Mouse (Mus musculus) CH12.LX (cell line): Measurements from ENCODE around the gene H2afj. TPM values are rescaled to one million over a fixed set of nuclear protein-coding genes. Genes with fewer than 3 reads are reported as not detected.

Source experiments
- DNase-seq: peaks from one replicate; pipeline ENCODE4 v3.0.0-alpha.2; 2013; ENCODE audit errors: extremely low read depth
- H3K27ac ChIP-seq: 2 replicates; pipeline ENCODE4 v1.5.1; 2012; ENCODE audit warnings: low read depth, mild to moderate bottlenecking, control low read depth, moderate library complexity; ENCODE audit not compliant: insufficient read depth
- H3K27me3 ChIP-seq: replicated peaks from 2 replicates; pipeline ENCODE3; 2012; ENCODE audit warnings: inconsistent platforms
- H3K36me3 ChIP-seq, 2 experiments: replicated peaks in 1 of 2; 2 replicates each; pipeline versions ENCODE3 to v1.6.1; 2012; ENCODE audit warnings: inconsistent platforms in 1 of 2, low read length in 1 of 2, mild to moderate bottlenecking in 1 of 2, mixed read lengths in 1 of 2, moderate library complexity in 1 of 2; ENCODE audit not compliant: control insufficient read depth in 1 of 2, insufficient read depth in 1 of 2
- H3K4me1 ChIP-seq, 2 experiments: 2 replicates each; pipeline ENCODE4 v1.6.1; 2012; ENCODE audit warnings: inconsistent platforms in 1 of 2, moderate library complexity in 1 of 2; ENCODE audit not compliant: insufficient read depth in 2 of 2, control insufficient read depth in 1 of 2
- H3K4me2 ChIP-seq: 2 replicates; pipeline ENCODE4 v1.6.1; 2012; ENCODE audit warnings: low read depth, mild to moderate bottlenecking, control low read depth; ENCODE audit not compliant: poor library complexity, insufficient read depth, severe bottlenecking
- H3K4me3 ChIP-seq, 3 experiments: fragments of 150-350 bp in 1 of 3; sonication (generic) in 1 of 3; replicated peaks in 1 of 3; 2 replicates each; pipeline versions ENCODE3 to v1.5.1; 2011 to 2012; ENCODE audit warnings: low read depth in 2 of 3, low read length in 2 of 3, mild to moderate bottlenecking in 2 of 3, moderate library complexity in 2 of 3, control low read depth in 1 of 3, improper control_type of control experiment in 1 of 3, inconsistent platforms in 1 of 3, mixed read lengths in 1 of 3; ENCODE audit not compliant: poor library complexity in 1 of 3
- H3K79me2 ChIP-seq: replicated peaks from 2 replicates; pipeline ENCODE4 v1.6.1; 2012; ENCODE audit warnings: mild to moderate bottlenecking, moderate library complexity; ENCODE audit not compliant: control insufficient read depth, poor library complexity, insufficient read depth, severe bottlenecking; ENCODE audit errors: extremely low read depth
- H3K9ac ChIP-seq: 2 replicates; pipeline ENCODE4 v1.6.1; 2012; ENCODE audit warnings: low read depth, mild to moderate bottlenecking, control low read depth, moderate library complexity; ENCODE audit not compliant: insufficient read depth
- H3K9me3 ChIP-seq: replicated peaks from 2 replicates; pipeline ENCODE3; 2012; ENCODE audit warnings: low read length, inconsistent platforms, mixed read lengths
- CHD1 ChIP-seq: IDR thresholded peaks from 2 replicates; pipeline ENCODE4 v1.6.1; 2012; ENCODE audit warnings: low read depth, low read length, improper control_type of control experiment, inconsistent platforms
- CHD2 ChIP-seq: IDR thresholded peaks from 2 replicates; pipeline ENCODE4 v1.6.1; 2011; ENCODE audit warnings: low read length, improper control_type of control experiment
- CTCF ChIP-seq, 2 experiments: IDR thresholded peaks in 1 of 2; conservative IDR thresholded peaks in 1 of 2; 2 replicates each; pipeline ENCODE4 v1.5.1; 2011 to 2012; ENCODE audit warnings: low read depth in 2 of 2, low read length in 2 of 2, improper control_type of control experiment in 1 of 2, inconsistent platforms in 1 of 2, mild to moderate bottlenecking in 1 of 2, moderate library complexity in 1 of 2
- ETS1 ChIP-seq: conservative IDR thresholded peaks from 2 replicates; pipeline ENCODE4 v1.6.1; 2012; ENCODE audit warnings: low read depth, mild to moderate bottlenecking, inconsistent platforms, low read length, improper control_type of control experiment, moderate library complexity
- GABPA ChIP-seq: IDR thresholded peaks from 2 replicates; pipeline ENCODE4 v1.6.1; 2012; ENCODE audit warnings: low read depth, low read length, improper control_type of control experiment, inconsistent platforms; ENCODE audit not compliant: insufficient replicate concordance
- HCFC1 ChIP-seq: IDR thresholded peaks from 2 replicates; pipeline ENCODE4 v1.6.1; 2012; ENCODE audit warnings: low read depth, mild to moderate bottlenecking, inconsistent platforms, low read length, improper control_type of control experiment
- IRF4 ChIP-seq: IDR thresholded peaks from 2 replicates; pipeline ENCODE4 v1.6.1; 2014; ENCODE audit warnings: low read depth, mild to moderate bottlenecking, inconsistent platforms, low read length, improper control_type of control experiment
- JUN ChIP-seq: IDR thresholded peaks from 2 replicates; pipeline ENCODE4 v1.6.1; 2011; ENCODE audit warnings: low read depth, mild to moderate bottlenecking, low read length, improper control_type of control experiment, moderate library complexity; ENCODE audit not compliant: insufficient read depth
- JUND ChIP-seq: conservative IDR thresholded peaks from 2 replicates; pipeline ENCODE4 v1.6.1; 2011; ENCODE audit warnings: low read depth, low read length, improper control_type of control experiment
- MAZ ChIP-seq: IDR thresholded peaks from 2 replicates; pipeline ENCODE4 v1.6.1; 2012; ENCODE audit warnings: low read depth, mild to moderate bottlenecking, inconsistent platforms, low read length, improper control_type of control experiment, moderate library complexity
- MEF2A ChIP-seq: IDR thresholded peaks from 2 replicates; pipeline ENCODE4 v1.6.1; 2014; ENCODE audit warnings: low read depth, mild to moderate bottlenecking, inconsistent platforms, low read length, improper control_type of control experiment, borderline replicate concordance
- MXI1 ChIP-seq: IDR thresholded peaks from 2 replicates; pipeline ENCODE4 v1.6.1; 2011; ENCODE audit warnings: mild to moderate bottlenecking, low read depth, low read length, improper control_type of control experiment
- MYC ChIP-seq: IDR thresholded peaks from 2 replicates; pipeline ENCODE4 v1.6.1; 2011; ENCODE audit warnings: low read depth, mild to moderate bottlenecking, improper control_type of control experiment, low read length
- NELFE ChIP-seq: IDR thresholded peaks from 2 replicates; pipeline ENCODE4 v1.6.1; 2011; ENCODE audit warnings: low read depth, low read length, improper control_type of control experiment
- PAX5 ChIP-seq: IDR thresholded peaks from 2 replicates; pipeline ENCODE4 v1.6.1; 2012; ENCODE audit warnings: low read length, inconsistent platforms, mixed read lengths
- POLR2AphosphoS2 ChIP-seq: IDR thresholded peaks from 2 replicates; pipeline ENCODE4 v1.6.1; 2011; ENCODE audit warnings: low read depth, low read length, improper control_type of control experiment
- RAD21 ChIP-seq: IDR thresholded peaks from 2 replicates; pipeline ENCODE4 v1.6.1; 2011; ENCODE audit warnings: low read depth, mild to moderate bottlenecking, low read length, improper control_type of control experiment, moderate library complexity
- USF2 ChIP-seq: conservative IDR thresholded peaks from 2 replicates; pipeline ENCODE4 v1.6.1; 2011; ENCODE audit warnings: low read depth, low read length, improper control_type of control experiment
- ZKSCAN1 ChIP-seq: IDR thresholded peaks from 2 replicates; pipeline ENCODE4 v1.6.1; 2012; ENCODE audit warnings: low read depth, inconsistent platforms, low read length, improper control_type of control experiment, borderline replicate concordance
- ZNF384 ChIP-seq: IDR thresholded peaks from 2 replicates; pipeline ENCODE4 v1.6.1; 2012; ENCODE audit warnings: low read depth, low read length, improper control_type of control experiment, inconsistent platforms
- dilution Hi-C: fragments of 300-500 bp; cut with MboI; formaldehyde crosslinking; loops from 2 replicates; pipeline ENCODE4 v1.14.3; 2020; ENCODE audit warnings: low sequenced_read_pairs; ENCODE audit not compliant: extremely low pct_unique_long_range_greater_than_20kb, extremely low pct_ligation_motif_present
- in situ Hi-C: fragments of 300-500 bp; cut with MboI; formaldehyde crosslinking; loops from 3 replicates; pipeline ENCODE4 v1.14.3; 2019; ENCODE audit warnings: low sequenced_read_pairs, low pct_ligation_motif_present, low pct_unique_long_range_greater_than_20kb, mixed read lengths
- polyA plus RNA-seq: library from polyadenylated mRNA; unstranded; fragments of >175 nt; gene quantifications from 2 replicates; pipeline ENCODE4 v1.2.1, GENCODE M21; 2012; ENCODE audit warnings: low read depth; ENCODE audit not compliant: insufficient read length
- total RNA-seq, 2 experiments: library from RNA; depleted of rRNA; stranded (reverse); fragments of 300-350 nt in 1 of 2; fragments of >200 nt in 1 of 2; gene quantifications; 2 replicates each; pipeline ENCODE4 v1.2.3; 2012 to 2014

The H2afj gene
- total and polyA plus RNA-seq, 3 experiments: 124 to 217 (median 158) TPM

DNA sequence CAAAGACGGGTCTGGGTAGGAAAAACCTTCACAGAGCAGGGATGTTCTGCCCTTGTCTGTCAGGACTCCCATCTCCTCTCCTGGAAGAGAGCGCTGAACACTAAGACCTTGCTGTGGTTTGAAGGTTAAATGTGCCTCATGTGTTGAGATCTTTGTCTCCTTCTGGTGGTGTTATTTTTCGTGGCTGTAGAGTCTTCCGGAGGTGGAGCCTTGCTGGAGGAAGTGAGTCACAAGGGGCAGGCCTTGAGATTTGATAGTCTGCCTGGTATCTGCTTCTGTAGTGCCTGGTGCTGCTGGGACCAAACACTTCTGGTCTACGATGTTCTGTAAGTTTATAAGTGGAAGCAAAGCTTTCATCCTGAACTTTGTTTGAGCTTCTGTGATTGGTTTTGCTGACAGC lies 40.9 kb downstream of the H2afj start:
- H3K4me3 ChIP-seq: no peak overlapping the region
- TF ChIP-seq MEF2A (no peak), ZNF384 (no peak), CHD1 (no peak), MAZ (no peak), NELFE (no peak), ETS1 (no peak), GABPA (no peak), USF2 (no peak), CTCF (conservative IDR thresholded peaks at IDR 0.05 in 1 of 2, IDR thresholded peaks at IDR 0.05 in 1 of 2; ENCODE audit: low read depth in 2 of 2, low read length in 2 of 2) (no peak), CHD2 (no peak), ZKSCAN1 (no peak)
- H3K27me3 ChIP-seq: no peaks in the 10 kb centered on the region
- no peak overlapping the region for H3K9ac ChIP-seq
- H3K9me3 ChIP-seq: no peaks in the 10 kb centered on the region
- in situ Hi-C loops (no loop called here), dilution Hi-C loops (no loop called here)
- peaks cover 17 to 63% of the 10 kb centered on the region in 2 experiments for H3K36me3 ChIP-seq
- no peak overlapping the region for H3K4me2 ChIP-seq
- peaks cover 5% of the 10 kb centered on the region; the same call in 1 of the 2 replicates for H3K79me2 ChIP-seq
- H3K27ac ChIP-seq: no peak overlapping the region
- no peak for DNase-seq
- H3K4me1 ChIP-seq: peaks cover 21 to 64% of the 10 kb centered on the region in 2 experiments

DNA sequence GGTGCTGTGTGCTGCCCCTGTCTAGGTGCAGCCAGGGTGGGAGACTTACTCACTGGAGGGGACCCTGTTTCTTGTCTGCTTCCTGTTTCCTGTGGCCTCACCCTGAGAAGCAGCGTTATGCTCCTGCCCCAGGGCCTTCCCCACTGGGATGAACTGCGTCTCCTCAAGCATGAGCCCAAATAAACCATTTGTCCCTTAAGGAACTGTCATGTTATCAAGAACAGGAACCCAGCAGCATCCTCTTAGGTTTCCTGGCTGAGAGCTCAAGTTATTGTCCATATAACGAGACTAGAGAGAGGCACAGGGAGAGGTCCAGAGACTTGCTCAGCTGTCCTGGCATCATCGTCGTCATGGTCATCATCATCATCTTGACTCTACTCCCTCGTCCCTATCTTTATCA lies 42.2 kb downstream of the H2afj start:
- Histone ChIP-seq H3K79me2 (peaks cover 2% of the 10 kb centered on the region; the same call in 1 of the 2 replicates), H3K27me3 (no peaks in the 10 kb centered on the region), H3K4me2 (no peak overlapping the region), H3K4me3 (no peak overlapping the region), H3K9ac (no peak overlapping the region), H3K27ac (no peak overlapping the region), H3K4me1 (peaks cover 29 to 72% of the 10 kb centered on the region in 2 experiments), H3K9me3 (no peaks in the 10 kb centered on the region), H3K36me3 (peaks cover 14 to 55% of the 10 kb centered on the region in 2 experiments)
- dilution Hi-C loops (loop anchor here (25.0 kb wide), 1 partner anchor 137 kb away; no protein-coding TSS in a partner anchor), in situ Hi-C loops (no loop called here)
- no peak for TF ChIP-seq ZNF384
- TF ChIP-seq MXI1: no peak
- no peak for TF ChIP-seq HCFC1
- no peak for TF ChIP-seq JUN
- no peak for DNase-seq

DNA sequence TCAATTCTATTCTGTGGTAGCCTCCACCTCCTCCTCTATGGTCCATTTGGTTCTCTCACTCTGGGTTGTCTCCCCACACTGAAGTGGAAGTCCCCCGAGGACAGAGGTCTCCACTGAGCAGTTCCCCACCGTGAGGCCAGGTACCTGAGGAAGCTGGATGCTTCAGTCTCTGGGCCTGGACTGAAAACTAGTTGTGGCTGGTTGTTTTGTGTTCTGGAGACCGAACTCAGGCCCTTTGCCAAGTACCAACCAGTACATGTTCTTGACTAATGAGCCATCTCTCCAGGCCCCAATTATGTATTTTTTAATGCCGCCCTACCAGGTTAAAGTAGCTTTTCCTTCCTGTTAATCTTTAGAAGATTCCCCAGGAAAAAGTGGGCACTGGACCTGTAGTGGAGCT lies 44.3 kb downstream of the H2afj start:
- dilution Hi-C loops (loop anchor here (25.0 kb wide), 1 partner anchor 135 kb away; no protein-coding TSS in a partner anchor), in situ Hi-C loops (no loop called here)
- Histone ChIP-seq H3K27me3 (no peaks in the 10 kb centered on the region), H3K79me2 (no peaks in the 10 kb centered on the region), H3K9ac (no peak overlapping the region; the same call in 1 of the 2 replicates), H3K27ac (no peak overlapping the region), H3K4me2 (no peak overlapping the region), H3K9me3 (no peaks in the 10 kb centered on the region)
- DNase-seq: no peak
- TF ChIP-seq IRF4 (no peak), JUN (no peak), ETS1 (no peak), RAD21 (no peak), MYC (no peak), JUND (no peak), POLR2AphosphoS2 (no peak), PAX5 (no peak), ZKSCAN1 (no peak), MEF2A (no peak)
- TF ChIP-seq, all 38 proteins: peak for 0
- Histone ChIP-seq H3K4me1 (peaks cover 34 to 78% of the 10 kb centered on the region in 2 experiments), H3K4me3 (no peak overlapping the region), H3K36me3 (peaks cover 12 to 47% of the 10 kb centered on the region in 2 experiments)
